Mouse (Mus musculus): ENCODE measurements at regions not wholly inside any gene's neighbourhood (a gene's known extent, or its start where the extent isn't known, plus 50 kb on each side); places are given as distances from the start of the nearest gene placed in this dataset.

DNA sequence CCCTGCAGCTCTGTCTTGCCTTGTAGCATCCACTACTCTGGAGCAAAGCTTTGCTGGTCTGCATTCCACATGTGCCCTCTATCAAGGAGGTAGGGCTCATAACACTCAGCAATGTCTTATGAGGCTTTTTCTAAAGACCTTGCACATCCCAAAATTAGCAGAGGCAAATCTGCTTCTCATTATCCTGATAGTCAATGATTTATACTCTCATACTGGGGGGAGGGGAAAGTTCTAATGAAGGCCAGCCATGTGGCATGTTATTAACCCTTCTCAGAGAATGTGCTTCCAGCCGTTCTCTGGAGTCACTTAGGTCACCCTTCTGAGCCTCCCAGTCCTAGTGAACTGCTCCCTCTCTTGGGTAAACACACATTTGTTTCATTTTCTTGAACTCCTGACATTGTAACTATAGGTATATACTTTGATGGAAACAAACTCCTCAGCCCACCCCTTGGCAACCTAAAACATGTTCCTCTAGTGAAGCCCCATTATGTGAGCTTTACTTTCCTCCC lies 307.7 kb upstream of the Nt5c1b start:
- DNase-seq (ENCODE audit: low spot score), result no peak

- no peak for DNase-seq (ENCODE audit: low spot score)
Observed at GRCm38 (mm10) chr12:10078341-10078740, 291.4 kb upstream of the Nt5c1b start.

GRCm38 (mm10) chr12:10079482-10079881 lies 290.3 kb upstream of the Nt5c1b start:
- DNase-seq (ENCODE audit: low spot score), result no peak

DNA sequence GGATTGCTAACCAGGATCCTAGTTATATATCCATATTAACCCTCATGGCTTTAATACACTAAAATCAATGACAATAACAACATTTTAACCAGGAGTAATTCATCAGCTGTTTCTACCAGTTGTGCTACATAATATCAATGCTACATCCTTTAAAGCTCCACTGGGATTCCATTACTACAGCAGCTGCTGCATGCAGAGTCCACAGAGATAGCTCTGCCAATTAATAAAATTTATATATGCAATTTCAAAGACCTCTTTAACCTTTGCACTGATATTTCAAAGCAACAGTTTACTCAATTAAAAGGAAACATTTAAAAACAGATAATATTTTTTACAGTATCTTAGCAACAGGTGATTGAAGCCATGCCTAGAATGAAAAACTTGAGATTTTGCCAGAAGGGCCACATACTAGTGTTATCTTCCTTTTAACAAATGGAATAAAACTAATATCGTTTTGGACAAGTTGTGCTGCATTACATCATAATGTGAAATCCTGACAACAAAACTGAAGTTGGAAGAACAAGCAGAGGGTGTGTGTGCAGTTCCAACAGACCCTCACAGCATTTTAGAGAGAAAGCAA lies 256.8 kb upstream of the Nt5c1b start:
- DNase-seq (ENCODE audit: low spot score), result no peak

DNA sequence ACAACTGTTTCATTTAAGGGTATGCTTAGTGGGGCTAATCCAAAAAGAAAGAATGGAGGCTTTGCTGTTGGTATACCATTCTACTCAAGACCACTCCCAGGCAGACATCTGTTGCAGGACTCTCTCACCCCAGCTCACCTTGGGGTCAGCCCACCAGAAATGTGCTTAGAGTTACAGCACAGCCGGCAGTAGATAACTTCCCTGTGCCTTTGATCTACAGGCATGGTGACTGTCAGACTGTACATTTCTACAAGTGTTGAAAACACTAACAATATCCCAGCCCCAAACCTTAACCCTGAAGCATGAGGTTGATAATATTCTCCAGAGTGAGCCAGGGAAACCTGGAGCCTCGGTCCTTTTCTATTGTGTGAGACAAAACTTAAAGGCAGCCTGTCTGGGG lies 247.7 kb upstream of the Nt5c1b start:
- no peak for DNase-seq (ENCODE audit: low spot score)

GRCm38 (mm10) chr12:10127995-10128573 lies 241.7 kb upstream of the Nt5c1b start:
- no peak for DNase-seq (ENCODE audit: low spot score)

DNA sequence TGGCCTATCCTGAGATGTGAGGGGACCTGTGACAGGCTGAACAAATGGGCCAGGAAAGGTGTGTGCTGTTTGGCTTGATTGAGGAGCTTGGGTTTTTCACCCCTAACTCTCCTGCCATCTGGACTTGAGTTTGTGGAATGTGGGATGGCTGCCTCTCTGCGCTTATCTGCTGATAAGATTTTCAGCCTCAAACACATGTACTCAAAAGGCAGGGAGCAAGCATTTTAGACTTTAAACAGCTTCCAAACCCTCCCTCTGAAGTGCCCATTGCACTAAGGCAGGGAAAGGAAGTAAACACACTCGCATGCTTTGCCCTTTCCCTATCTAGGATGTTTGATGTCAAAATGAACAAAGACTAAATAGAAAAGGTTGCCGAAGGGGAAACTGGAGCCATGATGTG lies 235.6 kb upstream of the Nt5c1b start:
- DNase-seq (ENCODE audit: low spot score), result no peak

DNA sequence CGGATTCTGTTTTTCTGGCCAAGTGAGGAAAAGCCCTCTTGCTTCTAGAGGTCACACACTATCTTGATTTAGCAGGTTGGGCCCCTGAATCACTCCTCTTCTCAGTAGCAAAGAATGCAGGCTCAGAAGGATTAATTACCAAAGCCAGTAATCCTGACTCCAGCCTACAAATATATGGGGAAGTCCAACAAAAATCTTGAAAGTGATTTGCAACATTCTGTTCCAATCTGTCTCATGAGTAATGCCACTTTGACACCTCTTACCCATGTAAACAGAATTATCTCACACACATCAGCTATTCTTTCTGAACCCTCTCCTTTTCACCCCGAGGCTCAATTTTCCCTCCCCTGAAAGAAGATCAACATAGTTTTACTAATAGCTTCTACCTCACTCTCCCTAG lies 233.9 kb upstream of the Nt5c1b start:
- no peak for DNase-seq (ENCODE audit: low spot score)

GRCm38 (mm10) chr12:10140131-10140530 lies 229.6 kb upstream of the Nt5c1b start:
- DNase-seq (ENCODE audit: low spot score), result no peak

DNA sequence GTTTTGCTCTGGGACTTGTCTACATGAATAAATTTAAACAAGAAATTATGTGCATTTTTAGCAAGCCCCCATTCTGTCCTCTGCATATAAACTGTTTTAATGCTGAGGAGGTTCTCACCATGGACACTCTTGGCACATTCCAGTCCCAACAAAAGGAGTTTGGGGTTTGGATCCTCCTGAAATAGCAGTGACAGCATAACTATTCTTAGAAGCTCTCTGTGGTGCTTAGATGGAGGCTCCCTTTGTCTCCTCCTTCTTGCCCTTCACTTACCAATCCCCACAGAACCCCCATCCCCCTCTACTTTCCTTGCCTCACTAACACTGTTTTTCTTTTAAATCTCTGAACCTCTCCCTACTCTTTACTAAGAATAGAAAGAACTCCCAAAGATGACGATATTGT lies 208.9 kb upstream of the Nt5c1b start:
- DNase-seq (ENCODE audit: low spot score), result no peak

DNA sequence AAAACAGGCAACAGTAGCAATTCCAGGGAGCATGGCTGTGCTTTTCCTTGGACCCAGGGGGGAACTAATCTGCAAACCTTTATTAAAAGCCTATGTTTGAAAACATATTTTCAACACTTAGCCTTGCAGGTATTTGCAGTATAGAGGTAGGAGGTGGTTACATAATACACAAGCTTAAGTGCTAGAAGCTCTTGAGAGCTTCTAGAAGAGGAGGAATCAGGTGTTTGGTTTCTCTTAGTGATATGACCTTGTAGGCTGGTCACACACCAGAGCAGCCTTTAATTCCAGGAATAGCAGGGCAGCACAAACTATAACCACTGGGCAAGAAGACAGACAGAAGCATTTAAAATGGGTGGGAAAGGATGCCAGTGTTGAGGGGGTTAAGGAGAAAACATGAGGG lies 201.7 kb upstream of the Nt5c1b start:
- no peak for DNase-seq (ENCODE audit: low spot score)

- DNase-seq (ENCODE audit: low spot score), result no peak
Observed at GRCm38 (mm10) chr12:10168581-10168980, 201.2 kb upstream of the Nt5c1b start.

DNA sequence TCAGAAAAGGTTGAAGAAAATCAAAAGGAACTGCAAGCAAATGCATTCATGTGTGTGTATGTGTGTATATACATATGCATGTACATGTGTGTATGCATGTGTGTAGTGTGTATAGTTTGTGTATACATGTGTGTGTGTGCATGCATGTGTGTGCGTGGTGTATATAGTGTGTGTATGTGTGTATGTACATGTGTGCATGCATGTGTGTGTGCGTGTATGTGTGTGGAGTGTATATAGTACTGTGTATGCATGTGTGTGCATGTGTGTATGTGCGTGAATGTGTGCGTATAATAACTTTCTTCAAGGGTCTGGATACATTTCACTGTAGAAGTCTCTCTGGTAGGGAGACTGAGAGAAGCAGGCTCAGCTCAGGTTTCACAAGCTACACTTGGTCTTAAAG lies 191.1 kb upstream of the Nt5c1b start:
- no peak for DNase-seq (ENCODE audit: low spot score)

- DNase-seq (ENCODE audit: low spot score), result no peak
Observed at GRCm38 (mm10) chr12:10179147-10179814, 190.5 kb upstream of the Nt5c1b start.

DNA sequence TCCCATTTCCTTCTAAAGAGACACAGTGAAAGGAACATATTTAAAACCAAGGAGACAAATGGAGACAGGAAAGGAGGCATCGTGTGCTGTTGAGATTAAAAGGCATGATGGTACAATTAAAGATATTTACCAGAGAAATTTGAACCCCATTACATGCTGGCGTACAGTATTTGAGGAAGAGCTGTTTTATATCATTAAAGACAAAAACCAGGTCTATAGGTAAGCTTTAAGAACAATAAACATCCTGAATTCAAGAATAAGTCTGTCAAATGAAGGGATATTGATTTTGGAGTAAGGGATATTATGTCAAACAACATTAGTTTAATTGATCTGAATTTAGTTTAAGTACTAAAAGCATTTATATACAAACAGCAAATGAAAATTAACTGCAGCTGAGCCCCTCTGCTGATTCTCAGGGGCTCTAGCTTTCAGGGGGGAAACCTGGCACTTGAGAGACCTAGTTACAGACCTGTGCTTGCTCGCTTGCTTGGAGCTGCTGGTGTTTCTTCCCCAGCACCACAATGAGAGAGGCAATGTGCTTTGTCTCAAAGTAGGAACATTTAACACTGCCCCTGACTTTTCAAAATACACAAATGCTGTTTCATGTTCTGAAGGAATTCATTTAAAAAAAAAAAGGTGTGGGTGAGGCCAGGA lies 189.8 kb upstream of the Nt5c1b start:
- no peak for DNase-seq (ENCODE audit: low spot score)

DNA sequence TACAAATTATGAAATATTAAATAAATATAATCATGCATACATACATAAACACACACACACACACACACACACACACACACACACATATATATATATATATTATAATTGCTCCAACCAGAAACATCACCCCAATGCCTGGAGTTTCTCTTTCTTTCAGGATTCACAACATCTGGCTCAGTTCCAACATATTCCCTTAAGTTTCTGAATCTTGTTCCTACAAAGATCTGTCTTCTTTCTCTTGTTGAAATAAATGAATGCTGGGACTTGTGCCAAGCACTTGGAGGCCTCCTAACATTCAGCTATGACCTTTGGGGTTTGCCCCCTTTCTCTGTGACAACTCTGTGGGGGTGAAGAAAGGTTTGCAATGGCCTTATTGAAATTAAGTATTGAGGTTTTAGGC lies 187.2 kb upstream of the Nt5c1b start:
- no peak for DNase-seq (ENCODE audit: low spot score)

- no peak for DNase-seq (ENCODE audit: low spot score)
Observed at GRCm38 (mm10) chr12:10186576-10186975, 183.2 kb upstream of the Nt5c1b start.

- DNase-seq (ENCODE audit: low spot score), result no peak
Observed at GRCm38 (mm10) chr12:10189746-10190145, 180.0 kb upstream of the Nt5c1b start.

DNA sequence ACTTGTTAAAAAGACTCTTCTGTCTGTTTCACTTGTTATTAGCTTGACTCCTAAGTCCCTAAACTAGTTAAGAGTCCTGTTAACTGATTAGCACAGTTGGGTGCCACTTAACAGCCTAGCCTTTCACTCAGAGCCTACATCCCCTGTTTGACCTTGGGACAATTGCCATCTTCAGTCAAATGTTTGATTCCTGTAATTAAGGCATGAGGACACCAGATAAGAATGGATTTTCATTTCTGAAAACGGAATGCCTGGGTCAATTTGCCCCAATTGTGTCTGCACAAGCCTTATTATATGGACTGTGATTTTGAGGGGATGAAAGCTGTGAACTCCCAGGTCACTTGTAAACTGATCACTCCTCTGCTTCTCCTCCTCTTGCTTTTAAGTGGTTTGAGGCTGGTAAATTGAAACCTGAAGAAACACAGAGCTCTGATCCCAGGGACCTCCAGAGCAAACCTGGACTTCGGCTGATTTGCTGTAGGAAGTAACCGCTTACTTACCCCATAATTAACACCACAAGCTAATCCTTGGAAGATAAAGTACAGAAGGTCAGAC lies 171.8 kb upstream of the Nt5c1b start:
- DNase-seq (ENCODE audit: low spot score), result no peak

GRCm38 (mm10) chr12:10209841-10210240 lies 159.9 kb upstream of the Nt5c1b start:
- no peak for DNase-seq (ENCODE audit: low spot score)

DNA sequence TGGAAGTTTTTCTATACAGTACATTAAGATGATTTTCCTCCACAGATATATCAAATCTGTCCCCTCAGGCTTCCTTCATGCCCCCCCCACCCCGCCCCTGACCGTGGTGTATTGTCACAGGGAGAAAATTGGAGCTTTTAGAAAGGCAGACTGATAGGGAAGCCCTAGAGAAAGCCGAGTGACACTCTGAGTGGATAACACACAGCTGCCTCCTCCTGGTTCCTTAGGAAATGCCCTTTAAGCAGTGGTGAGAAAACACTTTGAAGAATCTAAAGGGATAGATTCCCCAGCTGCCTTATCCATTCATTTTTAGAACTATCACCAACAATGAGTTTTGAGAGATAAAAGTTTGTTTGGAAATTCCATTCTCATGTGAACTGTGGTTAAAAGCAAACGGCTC lies 147.0 kb upstream of the Nt5c1b start:
- DNase-seq (ENCODE audit: low spot score), result no peak

DNA sequence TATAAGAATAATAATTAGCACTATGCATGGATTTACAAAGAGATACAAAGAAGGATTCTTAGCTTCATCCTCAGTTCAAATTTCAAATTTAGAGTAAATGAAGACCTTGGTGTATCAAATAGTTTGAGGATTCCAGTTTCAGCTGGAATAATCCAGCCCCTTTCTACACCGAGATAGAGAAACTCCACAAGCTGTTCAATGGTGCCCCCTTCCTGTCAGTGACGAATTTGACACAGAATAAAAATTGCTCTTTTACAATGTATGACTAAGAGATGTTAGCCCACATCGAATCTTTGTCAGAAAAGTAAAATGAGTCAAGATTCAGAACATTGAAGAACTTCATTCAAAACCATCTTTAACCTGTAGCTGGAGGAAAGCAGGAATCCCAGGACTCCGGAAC lies 145.9 kb upstream of the Nt5c1b start:
- DNase-seq (ENCODE audit: low spot score), result no peak

DNA sequence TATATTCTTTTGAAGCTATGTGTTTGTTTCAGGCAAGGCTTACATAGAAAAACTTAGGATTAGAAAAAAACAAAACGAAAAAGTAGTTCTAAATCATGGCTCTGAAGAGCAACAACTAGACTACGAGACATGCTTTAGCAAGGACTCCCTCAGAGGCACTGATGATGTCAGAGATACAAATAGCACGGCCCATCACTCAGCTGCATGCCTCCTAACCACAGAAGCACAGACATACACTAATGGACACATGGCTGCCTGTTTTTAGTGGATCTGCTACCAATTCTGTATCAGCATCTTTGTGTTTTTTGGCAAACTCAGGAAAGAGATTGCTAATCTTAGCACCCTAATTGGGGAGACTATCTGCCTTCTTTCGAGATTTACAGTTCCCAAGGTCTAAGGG lies 138.6 kb upstream of the Nt5c1b start:
- DNase-seq (ENCODE audit: low spot score), result no peak

Measured in ovary, postnatal 36 days (tissue).